Mouse (Mus musculus) limb, embryonic 13.5 days (tissue): ENCODE results near the gene Gramd1c. TPM values are rescaled to one million over a fixed set of nuclear protein-coding genes. Genes with fewer than 3 reads are reported as not detected.

Experiments
- ATAC-seq: fragments of 200-750 bp; cut with Nextera tagmentation; 2 replicates; pipeline ENCODE4 v1.8.0; 2017; ENCODE audit warnings: low read depth, moderate number of reproducible peaks, moderate TSS enrichment; ENCODE audit not compliant: low FRiP score
- H3K27ac ChIP-seq: fragments of 300-500 bp; sonication (generic); 2 replicates; pipeline ENCODE4 v1.5.1; 2015; ENCODE audit warnings: inconsistent platforms, mild to moderate bottlenecking, moderate library complexity
- H3K27me3 ChIP-seq: fragments of 300-500 bp; sonication (generic); 2 replicates; pipeline ENCODE4 v1.6.1; 2015; ENCODE audit warnings: mild to moderate bottlenecking, inconsistent platforms
- H3K36me3 ChIP-seq: fragments of 300-500 bp; sonication (generic); 2 replicates; pipeline ENCODE4 v1.6.1; 2015; ENCODE audit warnings: inconsistent platforms, mild to moderate bottlenecking, moderate library complexity
- H3K4me1 ChIP-seq: fragments of 300-500 bp; sonication (generic); 2 replicates; pipeline ENCODE4 v1.6.1; 2015; ENCODE audit warnings: inconsistent platforms
- H3K4me2 ChIP-seq: fragments of 300-500 bp; sonication (generic); replicated peaks from 2 replicates; pipeline ENCODE4 v1.6.1; 2015; ENCODE audit warnings: inconsistent platforms, mild to moderate bottlenecking, moderate library complexity
- H3K4me3 ChIP-seq: fragments of 300-500 bp; sonication (generic); 2 replicates; pipeline ENCODE4 v1.5.1; 2015; ENCODE audit warnings: moderate library complexity, mild to moderate bottlenecking, inconsistent platforms
- H3K9ac ChIP-seq: fragments of 300-500 bp; sonication (generic); 2 replicates; pipeline ENCODE4 v1.6.1; 2015; ENCODE audit warnings: mild to moderate bottlenecking, inconsistent platforms
- H3K9me3 ChIP-seq: fragments of 300-500 bp; sonication (generic); 2 replicates; pipeline ENCODE4 v1.6.1; 2016; ENCODE audit warnings: inconsistent platforms
- WGBS: fragments of 180-500 bp; shearing (Covaris S2); methylation state at CpG from one replicate; pipeline ENCODE4 v1.1.7; 2015; 5-methylcytosine and 5-hydroxymethylcytosine counted together
- polyA plus RNA-seq: library from polyadenylated mRNA; unstranded; fragments of >200 nt; fragmentation: Nextera tagmentation; extraction: Ambion mirVana; gene quantifications from 2 replicates; pipeline ENCODE4 v1.2.1, GENCODE M21; 2015

Gene Gramd1c
- polyA plus RNA-seq, 1 experiment from 2014 or later, result 7.0 TPM

- 0 out of 2 replicates have a peak, but pooled peaks cover 2% of the 10 kb centered on the region for H3K27me3 ChIP-seq
- no peaks in the 10 kb centered on the region for H3K4me1 ChIP-seq
- ATAC-seq, result no peak
- no peak overlapping the region for H3K9ac ChIP-seq
- no peaks in the 10 kb centered on the region for H3K36me3 ChIP-seq
- H3K27ac ChIP-seq, result no peak overlapping the region
- WGBS, result 87% methylated on average over 11 of the region's 11 CpGs
- H3K9me3 ChIP-seq, result no peaks in the 10 kb centered on the region
- H3K4me2 ChIP-seq, result no peak overlapping the region
- no peak overlapping the region for H3K4me3 ChIP-seq
Observed at GRCm38 (mm10) chr16:43973147-43973546, 90.0 kb downstream of the Gramd1c start.

- Histone ChIP-seq H3K4me2 (no peak overlapping the region), H3K4me1 (no peaks in the 10 kb centered on the region), H3K4me3 (no peak overlapping the region), H3K36me3 (no peaks in the 10 kb centered on the region), H3K9me3 (no peaks in the 10 kb centered on the region), H3K9ac (no peak overlapping the region), H3K27ac (no peak overlapping the region), H3K27me3 (0 out of 2 replicates have a peak, but pooled peaks cover 2% of the 10 kb centered on the region)
- 85% methylated on average over 2 of the region's 2 CpGs for WGBS
- ATAC-seq, result no peak
Observed at GRCm38 (mm10) chr16:43972391-43972790, 90.8 kb downstream of the Gramd1c start.

GRCm38 (mm10) chr16:43971741-43972140 is 91.4 kb downstream of the Gramd1c start:
- 0 out of 2 replicates have a peak, but pooled peaks cover 2% of the 10 kb centered on the region for H3K27me3 ChIP-seq
- no peak overlapping the region for H3K27ac ChIP-seq
- H3K36me3 ChIP-seq, result no peaks in the 10 kb centered on the region
- H3K4me1 ChIP-seq, result no peaks in the 10 kb centered on the region
- no peak overlapping the region for H3K9ac ChIP-seq
- H3K9me3 ChIP-seq, result no peaks in the 10 kb centered on the region
- WGBS, result 88% methylated on average over 9 of the region's 9 CpGs
- no peak for ATAC-seq
- no peak overlapping the region for H3K4me3 ChIP-seq
- H3K4me2 ChIP-seq, result no peak overlapping the region

- Histone ChIP-seq H3K9ac (no peak overlapping the region), H3K9me3 (no peaks in the 10 kb centered on the region), H3K4me1 (no peaks in the 10 kb centered on the region), H3K4me3 (no peak overlapping the region), H3K27me3 (0 out of 2 replicates have a peak, but pooled peaks cover 1% of the 10 kb centered on the region), H3K27ac (no peak overlapping the region), H3K36me3 (no peaks in the 10 kb centered on the region), H3K4me2 (no peak overlapping the region)
- 92% methylated on average over 11 of the region's 11 CpGs for WGBS
- no peak for ATAC-seq
Observed at GRCm38 (mm10) chr16:43971189-43971588, 92.0 kb downstream of the Gramd1c start.

GRCm38 (mm10) chr16:43970426-43970825 is 92.7 kb downstream of the Gramd1c start:
- Histone ChIP-seq H3K27ac (no peak overlapping the region), H3K4me3 (no peak overlapping the region), H3K36me3 (no peaks in the 10 kb centered on the region), H3K4me2 (no peak overlapping the region), H3K9me3 (no peaks in the 10 kb centered on the region), H3K4me1 (no peaks in the 10 kb centered on the region), H3K27me3 (no peaks in the 10 kb centered on the region), H3K9ac (no peak overlapping the region)
- 86% methylated on average over 3 of the region's 3 CpGs for WGBS
- ATAC-seq, result no peak

GRCm38 (mm10) chr16:43965781-43966389 is 97.3 kb downstream of the Gramd1c start:
- Histone ChIP-seq H3K4me2 (no peak overlapping the region), H3K36me3 (no peaks in the 10 kb centered on the region), H3K27me3 (no peaks in the 10 kb centered on the region), H3K4me1 (no peaks in the 10 kb centered on the region), H3K27ac (no peak overlapping the region), H3K9ac (no peak overlapping the region), H3K9me3 (no peaks in the 10 kb centered on the region), H3K4me3 (no peak overlapping the region)
- ATAC-seq, result no peak
- WGBS, result 85% methylated on average over 13 of the region's 13 CpGs

- WGBS, result 86% methylated on average over 3 of the region's 3 CpGs
- H3K27ac ChIP-seq, result no peak overlapping the region
- H3K9ac ChIP-seq, result no peak overlapping the region
- H3K36me3 ChIP-seq, result no peaks in the 10 kb centered on the region
- H3K4me3 ChIP-seq, result no peak overlapping the region
- no peaks in the 10 kb centered on the region for H3K9me3 ChIP-seq
- H3K4me1 ChIP-seq, result no peaks in the 10 kb centered on the region
- no peak for ATAC-seq
- no peak overlapping the region for H3K4me2 ChIP-seq
- H3K27me3 ChIP-seq, result no peaks in the 10 kb centered on the region
Observed at GRCm38 (mm10) chr16:43963780-43964179, 99.4 kb downstream of the Gramd1c start.

GRCm38 (mm10) chr16:43963291-43963690 is 99.9 kb downstream of the Gramd1c start:
- H3K9me3 ChIP-seq, result no peaks in the 10 kb centered on the region
- no peak overlapping the region for H3K9ac ChIP-seq
- H3K4me2 ChIP-seq, result no peak overlapping the region
- no peaks in the 10 kb centered on the region for H3K27me3 ChIP-seq
- no peak overlapping the region for H3K4me3 ChIP-seq
- H3K4me1 ChIP-seq, result 0 out of 2 replicates have a peak, but pooled peaks cover under 1% of the 10 kb centered on the region
- no peak overlapping the region for H3K27ac ChIP-seq
- no peak for ATAC-seq
- whole genome bisulfite sequencing, result 92% methylated on average over 9 of the region's 9 CpGs
- no peaks in the 10 kb centered on the region for H3K36me3 ChIP-seq

- no peak for ATAC-seq
Observed at GRCm38 (mm10) chr16:43958038-43958437, 105.1 kb downstream of the Gramd1c start.

GRCm38 (mm10) chr16:43954913-43955312 is 108.2 kb downstream of the Gramd1c start:
- H3K4me1 ChIP-seq, result peaks cover 5% of the 10 kb centered on the region; the same call in 1 of the 2 replicates
- H3K9ac ChIP-seq, result no peak overlapping the region
- ATAC-seq, result no peak
- H3K4me3 ChIP-seq, result no peak overlapping the region
- H3K9me3 ChIP-seq, result no peaks in the 10 kb centered on the region
- H3K27ac ChIP-seq, result no peak overlapping the region
- no peak overlapping the region for H3K4me2 ChIP-seq
- no peaks in the 10 kb centered on the region for H3K27me3 ChIP-seq
- 76% methylated on average over 6 of the region's 6 CpGs for WGBS
- no peaks in the 10 kb centered on the region for H3K36me3 ChIP-seq

More at GRCm38 (mm10) chr16:43958038-43958437, 105.1 kb downstream of the Gramd1c start:
- Histone ChIP-seq H3K9ac (no peak overlapping the region), H3K4me2 (no peak overlapping the region), H3K9me3 (no peaks in the 10 kb centered on the region), H3K4me1 (peaks cover 5% of the 10 kb centered on the region; the same call in 1 of the 2 replicates), H3K27ac (no peak overlapping the region), H3K36me3 (no peaks in the 10 kb centered on the region), H3K4me3 (no peak overlapping the region), H3K27me3 (no peaks in the 10 kb centered on the region)
- 43% methylated on average over 4 of the region's 4 CpGs for WGBS

GRCm38 (mm10) chr16:43951591-43951990 is 111.6 kb downstream of the Gramd1c start:
- 71% methylated on average over 4 of the region's 4 CpGs for WGBS
- H3K9ac ChIP-seq, result no peak overlapping the region
- no peak for ATAC-seq

GRCm38 (mm10) chr16:43945869-43946268 is 117.3 kb downstream of the Gramd1c start:
- Histone ChIP-seq H3K36me3 (no peaks in the 10 kb centered on the region), H3K9ac (no peak overlapping the region), H3K27me3 (no peaks in the 10 kb centered on the region), H3K9me3 (no peaks in the 10 kb centered on the region), H3K4me1 (peaks cover 7% of the 10 kb centered on the region), H3K4me2 (no peak overlapping the region), H3K4me3 (no peak overlapping the region), H3K27ac (no peak overlapping the region)
- 63% methylated on average over 3 of the region's 3 CpGs for WGBS
- no peak for ATAC-seq

More at GRCm38 (mm10) chr16:43951591-43951990, 111.6 kb downstream of the Gramd1c start:
- Histone ChIP-seq H3K27me3 (no peaks in the 10 kb centered on the region), H3K4me2 (no peak overlapping the region), H3K4me1 (no peaks in the 10 kb centered on the region), H3K27ac (no peak overlapping the region), H3K4me3 (no peak overlapping the region), H3K9me3 (no peaks in the 10 kb centered on the region), H3K36me3 (no peaks in the 10 kb centered on the region)

GRCm38 (mm10) chr16:43945351-43945750 is 117.8 kb downstream of the Gramd1c start:
- ATAC-seq, result no peak
- WGBS, result 83% methylated on average over 3 of the region's 3 CpGs
- Histone ChIP-seq H3K4me3 (no peak overlapping the region), H3K9ac (no peak overlapping the region), H3K27me3 (no peaks in the 10 kb centered on the region), H3K9me3 (no peaks in the 10 kb centered on the region), H3K27ac (no peak overlapping the region), H3K36me3 (no peaks in the 10 kb centered on the region), H3K4me1 (peaks cover 8% of the 10 kb centered on the region), H3K4me2 (no peak overlapping the region)
